Mouse (Mus musculus): ENCODE measurements around the gene Cplx3. TPM values are rescaled to one million over a fixed set of nuclear protein-coding genes. Genes with fewer than 3 reads are reported as not detected.

Cplx3 gene
- not detected for total RNA-seq (2021)
- long read RNA-seq, experiment 1: 0 reads
- long read RNA-seq, experiment 2: 0 reads

- no peak for DNase-seq
- intact Hi-C loops (cut with DNase I): no loop called here
Observed at GRCm38 (mm10) chr9:57606139-57606851, at the start of gene Cplx3. Gene Cplx3 (minus strand): TSS chr9:57606281.

DNA sequence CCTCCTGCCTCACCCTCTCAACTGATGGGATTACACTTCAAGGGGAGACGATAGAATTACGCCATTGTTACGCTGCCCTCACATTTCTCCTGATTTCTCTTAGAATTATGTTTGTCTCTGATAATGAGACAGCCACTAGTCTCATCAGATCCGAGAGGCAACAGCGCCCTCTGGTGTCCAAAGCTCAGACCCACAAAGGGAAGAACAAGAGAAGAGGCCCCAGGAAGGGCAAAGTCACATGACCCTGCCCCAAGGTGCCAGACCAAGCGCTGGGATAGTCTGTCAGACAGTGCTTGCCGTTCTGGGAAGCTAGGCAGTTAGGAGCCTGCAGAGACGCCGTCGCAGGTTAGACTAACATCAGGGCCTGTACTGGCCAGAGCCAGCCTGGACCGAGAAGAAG lies 49.7 kb upstream of the Cplx3 start:
- DNase-seq: peak; percentile 92 to 93
- intact Hi-C loops (cut with DNase I): loop anchor here (1.0 to 5.0 kb wide), 2 partner anchors 26 to 168 kb away; no protein-coding TSS in a partner anchor

GRCm38 (mm10) chr9:57654966-57655365 lies 48.9 kb upstream of the Cplx3 start:
- intact Hi-C loops (cut with DNase I): loop anchor here (1.0 to 5.0 kb wide), 3 partner anchors 26 to 168 kb away; no protein-coding TSS in a partner anchor

DNA sequence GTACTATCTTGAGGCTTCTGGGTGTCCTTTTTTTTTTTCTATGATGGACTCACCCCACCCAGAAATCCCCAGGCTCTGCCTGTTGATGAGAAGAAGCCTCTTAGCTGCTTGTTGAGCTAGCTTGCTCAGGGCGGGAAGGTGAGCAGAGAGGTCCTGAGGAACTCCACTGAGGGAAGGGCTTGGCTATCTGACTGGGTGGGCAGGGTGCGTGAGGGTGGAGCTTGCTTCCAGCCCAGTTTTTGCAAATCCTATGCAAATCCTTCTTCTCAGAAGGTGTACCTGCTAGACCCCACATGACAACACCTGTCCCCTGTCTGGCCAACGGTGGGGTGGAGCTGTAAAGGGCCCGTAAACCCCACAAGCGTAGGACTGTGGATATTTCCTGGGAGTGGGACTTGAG lies 47.2 kb upstream of the Cplx3 start, which contains the start of gene Csk:
Csk (minus strand) TSS at position 349 of the 400 bp plus-strand sequence.
- DNase-seq: no peak
- intact Hi-C loops (cut with DNase I): loop anchor here (2.0 to 5.0 kb wide), 2 partner anchors 111 to 722 kb away; no protein-coding TSS in a partner anchor

More at GRCm38 (mm10) chr9:57654966-57655365, 48.9 kb upstream of the Cplx3 start:
- DNase-seq: no peak

DNA sequence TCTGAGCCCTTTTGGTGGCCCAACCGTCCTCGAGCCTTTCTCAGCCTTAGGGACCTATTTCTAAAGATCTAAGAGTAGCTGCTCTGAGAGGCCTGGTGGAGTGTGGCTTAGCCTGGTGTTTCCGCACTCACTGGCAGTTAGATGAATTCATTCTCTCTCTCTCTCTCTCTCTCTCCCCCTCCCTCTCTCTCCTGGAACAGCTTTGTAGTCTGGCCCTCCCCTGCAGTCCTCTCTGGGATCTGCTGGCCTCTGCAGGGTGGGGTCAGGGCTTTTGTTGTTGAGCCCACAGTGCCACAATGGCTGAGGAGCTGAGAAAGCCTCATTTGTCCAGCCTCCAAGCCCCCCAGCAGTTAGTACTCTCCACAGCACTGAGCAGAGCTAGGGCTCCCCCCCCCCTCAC lies 46.8 kb upstream of the Cplx3 start:
- intact Hi-C loops (cut with DNase I): loop anchor here (2.0 to 5.0 kb wide), 2 partner anchors 111 to 722 kb away; no protein-coding TSS in a partner anchor
- DNase-seq: no peak

DNA sequence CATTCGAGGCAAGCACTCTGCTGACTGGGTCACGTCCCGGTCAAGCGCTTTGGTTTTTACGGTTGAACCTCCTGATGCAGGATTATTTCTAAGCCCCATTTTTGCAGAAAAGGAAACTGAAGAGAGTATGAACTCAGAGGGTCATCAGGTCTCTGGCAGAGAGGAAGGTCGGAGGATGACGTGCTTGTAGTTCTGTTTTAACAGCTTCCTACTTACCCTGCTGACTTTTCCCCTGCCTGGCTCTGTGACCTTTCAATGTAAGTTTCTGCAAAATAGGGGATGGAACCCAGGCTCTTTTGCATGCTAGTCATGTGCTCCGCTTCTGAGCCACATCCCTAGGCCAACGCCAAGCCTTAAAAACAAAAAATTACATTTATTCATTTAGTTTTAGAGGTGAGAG lies 46.3 kb upstream of the Cplx3 start:
- DNase-seq: no peak
- intact Hi-C loops (cut with DNase I): loop anchor here (2.0 to 5.0 kb wide), 2 partner anchors 110 to 722 kb away; no protein-coding TSS in a partner anchor

DNA sequence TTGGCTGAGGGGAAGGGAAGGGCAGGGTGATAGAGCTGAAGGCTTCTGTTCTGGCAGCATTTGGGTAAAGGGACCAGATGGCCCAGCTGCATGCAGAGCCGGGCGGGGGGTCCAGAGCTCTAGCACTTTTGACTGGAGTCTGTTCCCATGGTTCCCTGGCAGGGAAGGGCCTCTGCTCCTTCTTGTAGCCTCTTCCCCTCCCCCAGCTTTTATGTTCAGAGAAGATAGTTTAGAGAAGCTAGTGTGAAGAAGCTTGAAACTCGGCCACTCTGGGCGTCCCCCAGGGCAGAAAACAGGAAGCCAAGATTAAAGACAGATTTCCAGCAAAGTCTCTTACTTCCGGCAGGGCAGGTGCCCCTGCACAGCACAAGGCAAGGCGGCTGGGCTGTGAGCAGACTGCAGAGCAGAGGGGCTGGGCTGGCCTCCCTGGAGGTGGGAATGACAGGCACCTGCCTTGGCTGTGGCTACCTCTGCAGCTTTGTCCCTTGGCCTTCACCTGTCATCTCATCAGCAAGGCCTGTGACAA lies 44.8 kb upstream of the Cplx3 start:
- intact Hi-C loops (cut with DNase I): loop anchor here (5.0 kb wide), 1 partner anchor 109 kb away; no protein-coding TSS in a partner anchor
- no peak for DNase-seq

DNA sequence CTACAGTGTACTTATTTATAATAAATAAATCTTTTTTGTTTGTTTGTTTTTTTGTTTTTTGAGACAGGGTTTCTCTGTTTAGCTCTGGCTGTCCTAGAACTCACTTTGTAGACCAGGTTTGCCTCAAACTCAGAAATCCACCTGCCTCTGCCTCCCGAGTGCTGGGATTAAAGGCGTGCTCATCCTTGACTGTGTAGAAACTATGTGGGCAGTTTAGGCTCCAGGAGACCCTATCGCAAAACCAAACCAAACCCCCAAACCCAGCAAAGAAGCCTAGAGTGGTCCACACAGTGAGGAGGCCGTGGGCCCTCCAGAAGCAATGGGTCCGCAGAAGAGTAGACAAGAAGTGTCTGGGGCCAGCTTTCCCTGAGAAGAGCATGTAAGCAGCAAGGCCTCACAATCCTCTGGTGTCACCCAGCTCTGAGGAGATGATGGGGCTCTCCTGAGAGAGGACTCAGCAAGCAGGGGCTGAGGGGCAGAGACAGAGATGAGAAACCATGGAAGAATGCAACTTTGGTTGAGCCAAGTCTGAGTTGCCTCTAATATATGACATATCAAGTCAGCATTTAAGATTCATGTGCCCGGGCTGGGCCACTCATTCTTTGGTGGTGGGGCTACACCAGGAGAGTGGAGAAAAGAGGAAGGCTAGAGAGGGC lies 44.2 kb upstream of the Cplx3 start:
- intact Hi-C loops (cut with DNase I): loop anchor here (5.0 kb wide), 1 partner anchor 108 kb away; no protein-coding TSS in a partner anchor
- DNase-seq: no peak

GRCm38 (mm10) chr9:57647286-57648108 lies 41.4 kb upstream of the Cplx3 start:
- intact Hi-C loops (cut with DNase I): no loop called here
- DNase-seq: no peak

GRCm38 (mm10) chr9:57646551-57647103 lies 40.5 kb upstream of the Cplx3 start:
- intact Hi-C loops (cut with DNase I): no loop called here
- DNase-seq: no peak

DNA sequence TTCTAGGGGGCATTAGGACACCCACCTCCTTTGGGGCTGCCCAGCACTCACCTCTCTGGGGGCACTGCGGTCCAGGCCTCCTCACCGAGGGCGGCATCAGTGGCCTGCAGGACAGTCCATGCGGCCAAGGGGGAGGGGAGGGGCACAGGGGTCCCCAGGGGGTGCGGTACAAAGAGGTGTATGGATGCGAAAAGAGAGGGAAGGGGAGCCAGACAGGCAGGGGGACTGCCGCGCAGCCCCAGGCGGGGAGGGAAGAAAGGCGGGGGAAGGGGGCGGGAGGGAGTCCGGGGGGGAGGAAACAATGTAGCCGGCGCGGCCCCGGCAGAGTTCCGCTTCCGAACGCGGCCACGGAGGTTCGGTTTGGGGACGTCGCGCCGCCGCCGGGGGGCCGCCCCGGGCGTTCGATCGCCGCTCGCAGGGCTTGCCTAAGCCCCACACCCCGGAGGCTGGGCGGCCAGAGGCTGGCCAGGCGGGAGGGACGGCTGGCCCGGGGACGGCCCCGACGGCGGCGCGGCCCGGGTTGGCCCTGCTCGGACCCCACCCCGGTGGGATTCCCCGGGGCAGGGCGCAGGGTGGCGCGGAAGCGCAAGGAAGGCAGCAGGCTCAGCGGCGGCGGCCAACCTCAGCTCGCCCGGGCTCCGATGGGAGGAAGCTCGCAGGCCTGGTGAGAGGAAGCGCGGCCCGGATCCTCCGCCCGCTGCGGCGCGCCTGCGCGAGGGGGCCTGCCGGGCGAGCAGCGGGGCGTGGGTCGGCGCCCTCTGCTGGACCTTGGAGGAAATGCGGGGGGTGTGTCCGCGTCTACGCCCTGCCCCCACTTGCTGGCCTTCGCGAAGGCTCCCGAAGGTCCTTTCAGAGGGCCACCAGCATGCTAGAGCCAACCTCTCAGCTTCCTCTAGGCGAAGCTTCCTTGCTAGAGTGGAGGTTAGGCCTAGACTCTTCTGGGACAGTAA lies 39.1 kb upstream of the Cplx3 start:
- intact Hi-C loops (cut with DNase I): no loop called here
- peak; percentile 90 to 93 for DNase-seq

DNA sequence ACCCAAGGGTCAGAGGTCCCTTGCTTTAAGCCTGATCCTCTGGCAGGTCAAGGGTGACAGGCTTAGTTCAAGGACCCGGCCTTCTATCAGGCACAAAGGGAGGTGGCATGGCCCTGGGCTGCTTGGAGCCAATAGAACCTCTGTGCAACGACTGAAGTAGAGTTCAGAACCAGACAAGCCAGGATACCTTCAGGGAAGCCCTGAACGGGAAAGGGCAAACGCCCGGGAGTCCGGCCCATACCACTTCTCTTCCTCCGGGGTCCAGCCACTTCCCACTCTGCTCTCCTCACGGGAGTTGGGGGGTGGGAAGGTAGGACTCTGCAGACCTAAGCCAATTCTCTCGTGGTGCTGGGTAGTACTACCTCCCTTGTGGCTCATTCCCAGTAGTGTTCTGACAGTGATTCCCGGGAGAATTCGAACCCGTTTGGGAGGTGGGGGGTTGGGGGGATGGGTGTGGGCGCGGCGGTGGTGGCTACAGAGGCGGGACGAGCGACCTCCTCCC lies 38.4 kb upstream of the Cplx3 start:
- DNase-seq: no peak
- intact Hi-C loops (cut with DNase I): no loop called here

DNA sequence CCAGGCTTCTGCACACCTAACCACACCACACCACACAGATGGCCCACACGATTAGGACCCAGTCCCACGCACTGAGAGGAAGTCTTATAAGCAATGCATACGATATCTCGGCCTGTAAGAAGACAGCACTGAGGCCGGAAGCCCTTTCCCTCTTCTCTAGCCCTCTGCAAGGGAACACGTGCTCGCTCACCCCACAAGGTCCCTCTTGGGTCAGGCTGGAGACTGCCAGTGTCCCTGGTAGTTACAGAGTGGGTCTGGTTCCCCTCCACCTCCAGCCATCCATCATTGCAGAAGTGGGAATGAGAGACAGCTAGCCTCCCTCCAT lies 37.7 kb upstream of the Cplx3 start:
- intact Hi-C loops (cut with DNase I): no loop called here
- DNase-seq: no peak

GRCm38 (mm10) chr9:57643169-57643855 lies 37.2 kb upstream of the Cplx3 start:
- intact Hi-C loops (cut with DNase I): no loop called here
- no peak for DNase-seq

- intact Hi-C loops (cut with DNase I): no loop called here
- no peak for DNase-seq
Observed at GRCm38 (mm10) chr9:57641775-57642550, 35.9 kb upstream of the Cplx3 start.

GRCm38 (mm10) chr9:57641022-57641421 lies 34.9 kb upstream of the Cplx3 start:
- DNase-seq: no peak
- intact Hi-C loops (cut with DNase I): no loop called here

GRCm38 (mm10) chr9:57640384-57640783 lies 34.3 kb upstream of the Cplx3 start:
- peak; percentile 51 to 55 for DNase-seq
- intact Hi-C loops (cut with DNase I): no loop called here

All from gastrocnemius, postnatal 36 days (tissue).